Mouse (Mus musculus): ENCODE measurements around the gene Wwp2. TPM values are rescaled to one million over a fixed set of nuclear protein-coding genes. Genes with fewer than 3 reads are reported as not detected.

Wwp2 gene
- polyA plus RNA-seq, 1 experiment from 2014 or later = 66.0 TPM

GRCm38 (mm10) chr8:107495425-107495824, 59.3 kb downstream of the Wwp2 start:
- Histone ChIP-seq H3K27me3 (ENCODE audit: control insufficient read depth, insufficient read depth, low read length) (no peaks in the 10 kb centered on the region), H3K27ac (replicated peaks; ENCODE audit: low read depth, low read length) (no peak overlapping the region), H3K4me1 (ENCODE audit: control insufficient read depth, insufficient read depth, low read length) (0 out of 2 replicates have a peak, but pooled peaks cover 3% of the 10 kb centered on the region), H3K36me3 (replicated peaks; ENCODE audit: control insufficient read depth, insufficient read depth, low read depth, low read length) (no peaks in the 10 kb centered on the region), H3K4me3 (ENCODE audit: low read depth, low read length) (no peak overlapping the region), H3K9ac (replicated peaks; ENCODE audit: low read length) (no peak overlapping the region), H3K9me3 (replicated peaks; ENCODE audit: control insufficient read depth, low read length) (no peaks in the 10 kb centered on the region), H3K4me2 (ENCODE audit: low read depth, low read length) (no peak overlapping the region)
- 90% methylated on average over 9 of the region's 9 CpGs for WGBS
- ATAC-seq (replicated peaks; ENCODE audit: insufficient number of reproducible peaks, low FRiP score, low TSS enrichment, low read depth) = no peak
- DNase-seq (ENCODE audit: low spot score) = no peak

- DNase-seq (ENCODE audit: low spot score) = peak; percentile 73
Observed at GRCm38 (mm10) chr8:107497708-107498107, 61.5 kb downstream of the Wwp2 start.

GRCm38 (mm10) chr8:107498390-107498789, 62.2 kb downstream of the Wwp2 start:
- Histone ChIP-seq H3K4me3 (ENCODE audit: low read depth, low read length) (no peak overlapping the region), H3K36me3 (replicated peaks; ENCODE audit: control insufficient read depth, insufficient read depth, low read depth, low read length) (no peaks in the 10 kb centered on the region), H3K4me1 (ENCODE audit: control insufficient read depth, insufficient read depth, low read length) (0 out of 2 replicates have a peak, but pooled peaks cover 3% of the 10 kb centered on the region), H3K27me3 (ENCODE audit: control insufficient read depth, insufficient read depth, low read length) (no peaks in the 10 kb centered on the region), H3K9me3 (replicated peaks; ENCODE audit: control insufficient read depth, low read length) (no peaks in the 10 kb centered on the region), H3K4me2 (ENCODE audit: low read depth, low read length) (no peak overlapping the region), H3K27ac (replicated peaks; ENCODE audit: low read depth, low read length) (no peak overlapping the region), H3K9ac (replicated peaks; ENCODE audit: low read length) (no peak overlapping the region)
- ATAC-seq (replicated peaks; ENCODE audit: insufficient number of reproducible peaks, low FRiP score, low TSS enrichment, low read depth) = no peak
- DNase-seq (ENCODE audit: low spot score) = no peak
- 37% methylated on average over 1 of the region's 1 CpGs for WGBS

More at GRCm38 (mm10) chr8:107497708-107498107, 61.5 kb downstream of the Wwp2 start:
- WGBS = 45% methylated on average over 6 of the region's 6 CpGs
- Histone ChIP-seq H3K9me3 (replicated peaks; ENCODE audit: control insufficient read depth, low read length) (no peaks in the 10 kb centered on the region), H3K4me1 (ENCODE audit: control insufficient read depth, insufficient read depth, low read length) (0 out of 2 replicates have a peak, but pooled peaks cover 3% of the 10 kb centered on the region), H3K27me3 (ENCODE audit: control insufficient read depth, insufficient read depth, low read length) (no peaks in the 10 kb centered on the region), H3K36me3 (replicated peaks; ENCODE audit: control insufficient read depth, insufficient read depth, low read depth, low read length) (no peaks in the 10 kb centered on the region), H3K27ac (replicated peaks; ENCODE audit: low read depth, low read length) (peak overlapping the region; percentile 62; the same call in 1 of the 2 replicates), H3K4me3 (ENCODE audit: low read depth, low read length) (no peak overlapping the region), H3K4me2 (ENCODE audit: low read depth, low read length) (no peak overlapping the region), H3K9ac (replicated peaks; ENCODE audit: low read length) (no peak overlapping the region)
- ATAC-seq (replicated peaks; ENCODE audit: insufficient number of reproducible peaks, low FRiP score, low TSS enrichment, low read depth) = peak; percentile 31; the same call in 1 of the 2 replicates

GRCm38 (mm10) chr8:107498806-107499205, 62.6 kb downstream of the Wwp2 start:
- no peak overlapping the region for H3K4me2 ChIP-seq (ENCODE audit: low read depth, low read length)
- WGBS = 61% methylated on average over 8 of the region's 8 CpGs
- H3K4me3 ChIP-seq (ENCODE audit: low read depth, low read length) = no peak overlapping the region
- no peaks in the 10 kb centered on the region for H3K27me3 ChIP-seq (ENCODE audit: control insufficient read depth, insufficient read depth, low read length)
- no peak overlapping the region for H3K9ac ChIP-seq (replicated peaks; ENCODE audit: low read length)
- H3K27ac ChIP-seq (replicated peaks; ENCODE audit: low read depth, low read length) = no peak overlapping the region
- no peaks in the 10 kb centered on the region for H3K9me3 ChIP-seq (replicated peaks; ENCODE audit: control insufficient read depth, low read length)
- DNase-seq (ENCODE audit: low spot score) (no peak), ATAC-seq (replicated peaks; ENCODE audit: insufficient number of reproducible peaks, low FRiP score, low TSS enrichment, low read depth) (no peak)
- no peaks in the 10 kb centered on the region for H3K36me3 ChIP-seq (replicated peaks; ENCODE audit: control insufficient read depth, insufficient read depth, low read depth, low read length)
- H3K4me1 ChIP-seq (ENCODE audit: control insufficient read depth, insufficient read depth, low read length) = 0 out of 2 replicates have a peak, but pooled peaks cover 3% of the 10 kb centered on the region

GRCm38 (mm10) chr8:107499519-107499918, 63.4 kb downstream of the Wwp2 start:
- no peak for ATAC-seq (replicated peaks; ENCODE audit: insufficient number of reproducible peaks, low FRiP score, low TSS enrichment, low read depth)
- WGBS = 82% methylated on average over 3 of the region's 3 CpGs
- no peak for DNase-seq (ENCODE audit: low spot score)

GRCm38 (mm10) chr8:107502407-107502806, 66.2 kb downstream of the Wwp2 start:
- no peak overlapping the region for H3K4me2 ChIP-seq (ENCODE audit: low read depth, low read length)
- ATAC-seq (replicated peaks; ENCODE audit: insufficient number of reproducible peaks, low FRiP score, low TSS enrichment, low read depth) (no peak), DNase-seq (ENCODE audit: low spot score) (no peak)
- H3K4me1 ChIP-seq (ENCODE audit: control insufficient read depth, insufficient read depth, low read length) = 0 out of 2 replicates have a peak, but pooled peaks cover 2% of the 10 kb centered on the region
- H3K27me3 ChIP-seq (ENCODE audit: control insufficient read depth, insufficient read depth, low read length) = no peaks in the 10 kb centered on the region
- H3K36me3 ChIP-seq (replicated peaks; ENCODE audit: control insufficient read depth, insufficient read depth, low read depth, low read length) = no peaks in the 10 kb centered on the region
- H3K27ac ChIP-seq (replicated peaks; ENCODE audit: low read depth, low read length) = peak overlapping the region; percentile 54
- no peak overlapping the region for H3K9ac ChIP-seq (replicated peaks; ENCODE audit: low read length)
- H3K9me3 ChIP-seq (replicated peaks; ENCODE audit: control insufficient read depth, low read length) = no peaks in the 10 kb centered on the region
- H3K4me3 ChIP-seq (ENCODE audit: low read depth, low read length) = no peak overlapping the region
- WGBS = 79% methylated on average over 8 of the region's 8 CpGs

More at GRCm38 (mm10) chr8:107499519-107499918, 63.4 kb downstream of the Wwp2 start:
- Histone ChIP-seq H3K9me3 (replicated peaks; ENCODE audit: control insufficient read depth, low read length) (no peaks in the 10 kb centered on the region), H3K4me1 (ENCODE audit: control insufficient read depth, insufficient read depth, low read length) (0 out of 2 replicates have a peak, but pooled peaks cover 3% of the 10 kb centered on the region), H3K27ac (replicated peaks; ENCODE audit: low read depth, low read length) (no peak overlapping the region), H3K36me3 (replicated peaks; ENCODE audit: control insufficient read depth, insufficient read depth, low read depth, low read length) (no peaks in the 10 kb centered on the region), H3K27me3 (ENCODE audit: control insufficient read depth, insufficient read depth, low read length) (no peaks in the 10 kb centered on the region), H3K4me2 (ENCODE audit: low read depth, low read length) (no peak overlapping the region), H3K4me3 (ENCODE audit: low read depth, low read length) (no peak overlapping the region), H3K9ac (replicated peaks; ENCODE audit: low read length) (no peak overlapping the region)

- Histone ChIP-seq H3K4me3 (ENCODE audit: low read depth, low read length) (no peak overlapping the region), H3K27ac (replicated peaks; ENCODE audit: low read depth, low read length) (peak overlapping the region; percentile 54), H3K9me3 (replicated peaks; ENCODE audit: control insufficient read depth, low read length) (no peaks in the 10 kb centered on the region), H3K36me3 (replicated peaks; ENCODE audit: control insufficient read depth, insufficient read depth, low read depth, low read length) (no peaks in the 10 kb centered on the region), H3K4me1 (ENCODE audit: control insufficient read depth, insufficient read depth, low read length) (no peaks in the 10 kb centered on the region), H3K27me3 (ENCODE audit: control insufficient read depth, insufficient read depth, low read length) (no peaks in the 10 kb centered on the region), H3K4me2 (ENCODE audit: low read depth, low read length) (no peak overlapping the region), H3K9ac (replicated peaks; ENCODE audit: low read length) (no peak overlapping the region)
- 73% methylated on average over 3 of the region's 3 CpGs for WGBS
- ATAC-seq (replicated peaks; ENCODE audit: insufficient number of reproducible peaks, low FRiP score, low TSS enrichment, low read depth) (no peak), DNase-seq (ENCODE audit: low spot score) (no peak)
Observed at GRCm38 (mm10) chr8:107502922-107503321, 66.8 kb downstream of the Wwp2 start.

GRCm38 (mm10) chr8:107503354-107503753, 67.2 kb downstream of the Wwp2 start:
- Histone ChIP-seq H3K27me3 (ENCODE audit: control insufficient read depth, insufficient read depth, low read length) (no peaks in the 10 kb centered on the region), H3K27ac (replicated peaks; ENCODE audit: low read depth, low read length) (no peak overlapping the region), H3K9me3 (replicated peaks; ENCODE audit: control insufficient read depth, low read length) (no peaks in the 10 kb centered on the region), H3K4me1 (ENCODE audit: control insufficient read depth, insufficient read depth, low read length) (no peaks in the 10 kb centered on the region), H3K4me2 (ENCODE audit: low read depth, low read length) (no peak overlapping the region), H3K9ac (replicated peaks; ENCODE audit: low read length) (no peak overlapping the region), H3K36me3 (replicated peaks; ENCODE audit: control insufficient read depth, insufficient read depth, low read depth, low read length) (no peaks in the 10 kb centered on the region), H3K4me3 (ENCODE audit: low read depth, low read length) (no peak overlapping the region)
- peak; percentile 74 for ATAC-seq (replicated peaks; ENCODE audit: insufficient number of reproducible peaks, low FRiP score, low TSS enrichment, low read depth)
- peak; percentile 81 for DNase-seq (ENCODE audit: low spot score)
- WGBS = 10% methylated on average over 6 of the region's 6 CpGs

Data from embryonic facial prominence, embryonic 11.5 days (tissue).